Mouse (Mus musculus) layer of hippocampus, adult 8-10 months (tissue): ENCODE measurements around the gene Ring1. TPM values are rescaled to one million over a fixed set of nuclear protein-coding genes. Genes with fewer than 3 reads are reported as not detected.

Experiments used
- DNase-seq, 2 experiments: peaks; one replicate each; pipeline ENCODE4 v3.0.0; 2022; ENCODE audit warnings: low spot score in 2 of 2
- total RNA-seq, 4 experiments: library from RNA; stranded (reverse); gene quantifications; 2 replicates each; pipeline ENCODE4 v1.2.4; 2022

Ring1 gene
- 10 to 100 TPM; 34.8 to 44.1 (median 42.7) TPM for total RNA-seq

DNA sequence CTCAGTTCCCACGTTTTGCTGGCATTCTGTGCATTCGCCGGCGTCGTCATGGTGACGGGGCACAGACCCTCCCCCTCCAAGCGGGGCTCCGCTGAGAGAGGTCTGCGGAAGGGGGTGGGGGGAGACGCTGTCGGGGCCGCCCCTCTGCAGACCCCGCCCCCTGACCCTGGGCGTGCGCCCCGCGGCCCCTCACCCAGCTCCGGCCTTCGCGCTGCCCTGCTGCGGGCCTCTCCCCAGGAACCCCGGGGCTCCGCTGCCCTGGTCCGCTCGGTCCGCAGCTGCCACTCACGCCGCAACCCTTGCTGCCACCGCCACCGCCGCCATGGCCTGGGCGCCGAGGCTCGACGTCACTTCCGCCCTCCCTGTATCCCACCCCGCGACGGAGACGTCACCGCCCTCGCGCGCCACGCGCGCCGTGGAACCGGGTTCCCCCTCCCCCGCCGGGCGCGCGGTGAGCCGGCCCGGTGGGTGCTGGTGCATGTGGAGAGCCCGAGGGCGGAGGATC is at the start of gene Ring1:
Gene Ring1 (minus strand): TSS at position 364 of the 505 bp plus-strand sequence.
- DNase-seq: peak; percentile 83 to 86

DNA sequence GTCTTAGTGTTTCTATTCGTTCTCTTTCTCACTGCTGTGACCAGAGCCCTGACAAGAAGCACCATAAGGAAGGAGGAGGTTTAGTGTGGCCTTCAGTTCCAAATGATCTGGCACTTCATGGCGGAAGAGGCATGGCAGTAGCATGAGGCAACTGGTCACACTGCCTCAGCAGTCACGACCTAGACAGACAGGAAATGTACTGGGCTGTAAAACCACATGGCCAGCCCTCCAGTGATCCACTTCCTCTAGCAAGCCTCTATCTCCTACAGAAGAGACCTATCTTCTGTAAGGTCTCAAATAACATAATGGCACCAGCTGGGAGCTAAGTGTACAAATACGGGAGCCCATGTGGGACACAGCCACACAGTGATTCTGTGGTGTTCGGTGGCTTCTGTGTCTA is 47.6 kb upstream of the Ring1 start:
- no peak for DNase-seq

DNA sequence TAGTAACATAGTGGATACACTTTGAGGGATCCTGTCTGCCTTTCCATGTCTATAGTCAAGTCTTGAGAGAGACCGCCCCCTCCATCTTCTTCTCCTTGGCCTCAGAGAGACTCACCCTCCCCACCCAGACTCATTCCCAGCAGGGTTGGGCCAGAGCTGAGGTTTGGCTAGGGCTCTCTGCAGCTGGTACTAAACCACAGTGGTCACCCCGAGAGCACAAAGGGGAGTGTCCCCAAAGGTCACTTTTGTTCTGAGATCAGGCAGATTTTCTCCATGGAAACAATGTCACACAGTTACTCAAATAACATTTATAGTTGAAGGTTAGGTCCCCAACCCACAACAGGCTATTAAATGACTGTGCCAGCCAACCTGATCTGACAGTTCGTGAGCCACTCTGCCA is 44.4 kb upstream of the Ring1 start:
- no peak for DNase-seq

DNA sequence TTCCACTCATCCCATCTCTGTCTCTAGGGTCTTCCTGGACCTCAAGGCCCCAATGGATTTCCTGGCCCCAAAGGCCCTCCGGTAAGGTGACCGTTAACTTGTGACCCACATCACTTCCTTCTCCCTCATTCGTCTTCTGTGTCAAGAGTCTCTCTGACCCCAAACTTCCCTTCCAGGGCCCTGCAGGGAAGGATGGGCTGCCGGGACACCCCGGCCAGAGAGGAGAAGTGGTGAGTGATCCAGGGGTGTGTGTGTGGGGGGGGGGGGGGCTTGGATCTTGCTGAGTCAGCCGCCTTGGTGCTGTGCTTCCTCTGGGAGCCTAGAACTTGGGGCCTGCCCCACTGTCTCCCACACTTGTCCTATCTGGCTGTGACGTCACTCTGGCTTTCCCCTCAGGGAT is 32.7 kb upstream of the Ring1 start:
- DNase-seq: no peak

DNA sequence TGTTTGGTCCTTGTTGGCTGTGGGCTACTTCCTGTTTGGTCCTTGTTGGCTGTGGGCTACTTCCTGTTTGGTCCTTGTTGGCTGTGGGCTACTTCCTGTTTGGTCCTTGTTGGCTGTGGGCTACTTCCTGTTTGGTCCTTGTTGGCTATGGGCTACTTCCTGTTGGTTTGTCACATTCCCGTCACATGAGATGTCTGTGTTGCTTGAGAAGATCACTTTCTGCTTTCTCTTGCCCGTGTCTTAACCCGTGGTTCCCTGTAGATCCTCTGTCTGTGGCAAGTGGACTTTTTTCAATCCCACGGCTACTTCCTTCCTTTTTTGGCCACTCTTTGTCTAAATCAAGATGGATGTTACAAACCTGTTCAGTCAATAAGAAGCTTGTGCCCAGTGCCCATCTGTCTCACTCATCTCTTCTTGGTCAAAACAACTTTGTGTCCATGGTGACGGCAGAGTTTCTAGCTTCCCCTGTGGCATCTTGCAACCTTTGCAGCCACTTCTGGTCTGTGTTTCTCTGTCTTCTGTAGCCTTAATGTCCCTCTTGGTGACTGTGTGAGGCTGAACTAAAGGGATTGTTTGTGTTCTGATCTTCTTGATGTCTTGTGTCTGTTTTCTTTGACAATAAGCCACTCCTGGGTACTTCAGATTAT is 23.0 kb upstream of the Ring1 start:
- no peak for DNase-seq

DNA sequence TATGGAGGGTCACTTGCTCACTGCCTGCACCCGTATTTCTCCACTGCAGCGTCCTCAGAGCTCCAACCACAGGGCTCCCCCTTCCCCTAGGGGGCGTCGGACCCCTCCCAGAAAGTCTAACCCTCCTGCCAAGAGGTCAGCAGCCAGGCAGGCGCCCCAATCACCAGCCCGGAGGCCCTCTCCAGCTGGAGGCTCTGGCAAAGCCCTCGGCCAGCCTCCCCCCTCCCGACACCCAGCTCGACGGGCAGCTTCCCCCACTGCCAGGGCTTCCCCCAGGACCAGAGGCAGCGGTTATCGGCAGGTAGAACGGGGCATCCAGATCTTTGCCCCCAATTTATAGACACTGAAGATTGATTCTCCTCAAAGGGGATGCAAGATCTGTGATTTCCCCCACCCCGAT is 21.5 kb upstream of the Ring1 start:
- no peak for DNase-seq

DNA sequence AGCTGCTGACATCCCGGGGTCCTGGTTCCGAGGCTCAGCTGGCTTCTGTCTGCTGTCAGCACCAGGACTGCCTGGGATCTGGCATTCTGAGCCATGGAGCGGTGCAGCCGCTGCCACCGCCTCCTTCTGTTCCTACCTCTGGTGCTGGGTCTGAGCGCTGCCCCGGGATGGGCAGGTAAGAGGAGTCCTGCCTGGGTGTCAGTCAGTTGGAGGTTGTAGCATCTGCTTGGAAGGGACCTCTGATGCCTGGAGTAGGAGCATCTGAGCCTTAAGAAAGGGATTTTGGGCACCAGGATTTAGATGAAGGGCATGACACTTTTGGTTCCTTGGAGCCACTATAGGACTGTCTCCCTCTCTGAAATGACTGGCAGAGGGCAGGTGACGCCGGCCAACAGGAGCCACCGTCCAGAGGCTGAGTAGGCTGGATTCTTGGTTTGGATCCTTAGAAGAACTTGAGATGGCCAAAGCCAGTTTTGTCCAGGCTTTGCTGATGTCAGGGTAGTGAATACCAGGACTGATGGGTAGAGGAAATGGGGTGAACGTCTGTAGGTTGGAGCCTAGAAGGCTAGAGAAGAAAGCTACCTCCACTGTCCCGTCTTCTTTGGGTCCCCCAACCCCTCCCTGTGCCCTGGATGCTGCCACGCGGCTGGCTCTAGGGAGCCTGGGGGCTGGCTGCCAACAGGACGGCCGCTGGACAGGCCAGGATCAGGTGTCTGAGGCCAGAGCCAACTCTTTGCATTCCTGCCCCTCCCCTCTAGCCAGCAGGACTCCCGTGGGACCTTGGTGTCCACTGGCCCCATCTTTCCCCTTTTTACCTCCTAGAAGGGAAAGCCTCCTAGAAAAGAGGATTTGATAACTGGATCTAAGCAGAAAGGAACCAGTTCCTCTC is 15.3 kb upstream of the Ring1 start:
- peak in 1 of 2 experiments; percentile 30 for DNase-seq

DNA sequence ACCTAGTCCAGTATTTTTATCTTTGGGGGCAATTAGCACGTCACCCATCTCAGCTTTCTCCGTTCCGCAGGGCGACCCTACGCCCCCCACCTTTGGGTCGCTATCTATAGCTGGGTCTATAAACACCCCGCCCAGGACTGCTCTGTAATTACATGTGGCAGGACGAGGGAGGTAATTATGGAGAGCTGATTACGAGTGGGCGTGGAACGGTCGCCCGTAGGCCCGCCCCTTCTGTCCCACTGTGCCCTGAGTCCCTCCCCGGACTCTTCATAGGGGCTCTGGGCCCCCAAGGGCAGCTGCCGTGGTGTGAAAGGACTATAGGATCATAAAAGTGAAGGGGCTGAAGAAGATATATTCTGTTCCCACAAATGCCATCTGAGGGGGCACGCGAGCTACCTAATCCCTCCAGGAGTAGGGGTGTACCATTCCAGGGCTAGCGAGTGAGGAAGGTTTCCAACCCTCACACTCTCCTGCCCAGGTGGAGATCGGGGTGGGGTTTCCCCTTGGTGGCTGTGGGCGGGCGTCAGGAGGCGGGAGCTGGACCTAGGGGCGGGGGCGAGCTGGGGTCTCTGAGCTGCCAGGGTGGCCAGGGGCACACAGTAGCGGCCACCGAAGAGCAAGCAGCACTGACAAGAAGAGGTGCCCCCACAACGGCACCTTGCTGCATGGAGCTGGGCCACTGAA is 14.5 kb upstream of the Ring1 start, which contains the start of gene Col11a2:
Gene Col11a2 (plus strand): TSS at position 560 of the 684 bp plus-strand sequence.
- DNase-seq: peak in 1 of 2 experiments; percentile 44

DNA sequence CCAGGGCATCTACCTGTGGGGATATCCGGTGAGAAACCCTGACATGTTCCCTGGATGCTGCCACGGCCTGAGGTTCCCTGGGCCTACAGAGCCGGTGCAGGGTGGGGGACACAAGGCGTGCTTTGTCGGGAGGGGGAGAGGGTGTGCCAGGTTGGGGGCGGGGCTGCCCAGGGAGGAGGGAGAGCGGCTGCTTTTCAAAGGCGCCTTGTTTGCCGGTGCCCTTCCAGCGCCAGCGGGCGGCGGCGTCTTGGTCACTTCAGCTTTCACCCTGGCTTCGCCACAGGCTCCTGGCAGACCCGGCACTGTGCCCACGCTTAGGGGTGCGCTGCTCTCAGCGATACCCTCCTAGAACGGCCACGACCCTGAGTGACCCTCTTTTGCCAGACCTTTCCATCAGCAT is 14.0 kb upstream of the Ring1 start:
- DNase-seq: peak; percentile 69 to 75

DNA sequence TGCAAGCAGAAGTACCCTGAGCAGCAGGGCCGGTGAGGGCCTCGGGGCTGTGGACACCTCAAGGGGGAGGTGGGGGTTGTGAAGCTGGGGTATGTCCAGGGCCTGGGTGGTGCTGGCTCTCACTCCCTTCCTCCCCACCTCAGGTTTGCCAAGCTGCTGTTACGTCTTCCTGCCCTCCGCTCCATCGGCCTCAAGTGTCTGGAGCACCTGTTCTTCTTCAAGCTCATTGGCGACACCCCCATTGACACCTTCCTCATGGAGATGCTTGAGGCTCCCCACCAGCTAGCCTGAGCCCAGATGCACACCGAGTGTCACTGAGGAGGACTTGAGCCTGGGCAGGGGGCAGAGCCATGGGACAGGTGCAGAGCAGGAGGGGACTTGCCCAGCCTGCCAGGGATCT is 12.8 kb upstream of the Ring1 start:
- DNase-seq: peak in 1 of 2 experiments; percentile 12

DNA sequence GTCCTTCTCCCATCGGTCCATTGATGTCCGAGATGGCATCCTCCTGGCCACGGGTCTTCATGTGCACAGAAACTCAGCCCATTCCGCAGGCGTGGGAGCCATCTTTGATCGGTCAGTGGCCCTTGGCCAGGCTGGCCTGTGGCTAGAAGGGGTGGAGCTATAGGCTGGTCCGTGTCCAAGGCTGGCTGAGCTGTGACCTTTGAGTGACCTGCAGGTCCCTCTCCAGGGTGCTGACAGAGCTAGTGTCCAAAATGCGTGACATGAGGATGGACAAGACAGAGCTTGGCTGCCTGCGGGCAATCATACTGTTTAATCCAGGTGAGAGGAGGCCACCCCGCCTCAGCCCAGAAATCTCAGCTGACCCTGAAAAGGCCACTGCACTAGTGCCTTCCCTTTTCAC is 12.2 kb upstream of the Ring1 start:
- peak in 1 of 2 experiments; percentile 32 for DNase-seq

DNA sequence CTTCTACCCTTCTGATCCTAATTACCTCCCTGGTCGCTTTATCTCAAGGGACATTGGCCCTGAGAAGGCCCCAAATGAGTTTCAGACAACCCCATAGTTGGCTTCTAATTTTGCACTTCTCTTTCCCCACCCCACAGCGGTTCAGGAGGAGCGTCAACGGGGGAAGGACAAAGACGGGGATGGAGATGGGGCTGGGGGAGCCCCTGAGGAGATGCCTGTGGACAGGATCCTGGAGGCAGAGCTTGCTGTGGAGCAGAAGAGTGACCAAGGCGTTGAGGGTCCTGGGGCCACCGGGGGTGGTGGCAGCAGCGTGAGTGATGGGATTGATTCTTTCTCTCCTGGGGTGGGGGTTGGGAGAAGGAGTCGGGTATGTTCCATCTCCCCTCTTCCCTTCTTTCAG is 11.0 kb upstream of the Ring1 start:
- no peak for DNase-seq

DNA sequence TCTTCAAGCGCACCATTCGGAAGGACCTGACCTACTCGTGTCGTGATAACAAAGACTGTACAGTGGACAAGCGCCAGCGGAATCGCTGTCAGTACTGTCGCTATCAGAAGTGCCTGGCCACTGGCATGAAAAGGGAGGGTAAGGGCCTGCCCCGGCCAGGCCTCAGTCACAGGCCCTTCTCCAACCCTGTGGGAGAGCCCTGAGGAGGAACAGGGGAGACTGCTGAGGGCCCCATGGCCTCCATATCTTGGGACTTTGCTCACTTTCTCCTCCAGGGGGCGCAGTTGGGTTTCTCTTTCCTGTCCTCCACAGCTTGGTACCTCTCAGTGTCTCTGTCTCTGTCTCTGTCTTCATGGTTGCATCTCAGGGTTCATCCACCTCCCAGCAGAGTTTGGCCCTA is 9.6 kb upstream of the Ring1 start:
- peak; percentile 53 to 75 for DNase-seq

DNA sequence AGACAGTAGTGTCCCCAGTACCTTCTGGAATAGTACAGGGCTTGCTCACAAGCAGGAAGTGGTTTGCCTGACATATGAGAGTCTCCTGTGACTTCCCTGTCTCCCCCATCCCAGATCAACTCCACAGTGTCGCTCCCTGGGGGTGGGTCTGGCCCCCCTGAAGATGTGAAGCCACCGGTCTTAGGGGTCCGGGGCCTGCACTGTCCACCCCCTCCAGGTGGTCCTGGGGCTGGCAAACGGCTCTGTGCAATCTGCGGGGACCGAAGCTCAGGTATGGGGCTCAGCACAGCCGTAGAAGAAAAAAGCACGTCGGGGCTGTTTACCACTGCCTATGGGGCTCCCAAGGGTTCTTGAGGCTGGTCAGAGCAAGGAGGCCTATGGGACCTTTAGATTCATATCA is 9.0 kb upstream of the Ring1 start:
- no peak for DNase-seq

DNA sequence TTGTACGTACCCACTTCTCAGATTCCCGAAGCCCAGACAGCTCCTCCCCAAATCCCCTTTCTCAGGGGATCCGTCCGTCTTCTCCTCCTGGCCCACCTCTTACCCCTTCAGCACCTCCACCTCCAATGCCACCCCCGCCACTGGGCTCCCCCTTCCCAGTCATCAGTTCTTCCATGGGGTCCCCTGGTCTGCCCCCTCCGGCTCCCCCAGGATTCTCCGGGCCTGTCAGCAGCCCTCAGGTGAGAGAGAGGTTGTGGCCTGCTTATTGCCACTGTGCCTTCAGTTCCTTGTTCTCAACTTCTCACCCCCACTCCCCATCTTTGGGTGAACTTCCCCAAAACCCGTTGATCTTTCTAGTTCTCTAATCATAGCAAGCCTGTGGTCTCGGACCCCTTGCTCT is 8.3 kb upstream of the Ring1 start:
- peak in 1 of 2 experiments; percentile 31 for DNase-seq

DNA sequence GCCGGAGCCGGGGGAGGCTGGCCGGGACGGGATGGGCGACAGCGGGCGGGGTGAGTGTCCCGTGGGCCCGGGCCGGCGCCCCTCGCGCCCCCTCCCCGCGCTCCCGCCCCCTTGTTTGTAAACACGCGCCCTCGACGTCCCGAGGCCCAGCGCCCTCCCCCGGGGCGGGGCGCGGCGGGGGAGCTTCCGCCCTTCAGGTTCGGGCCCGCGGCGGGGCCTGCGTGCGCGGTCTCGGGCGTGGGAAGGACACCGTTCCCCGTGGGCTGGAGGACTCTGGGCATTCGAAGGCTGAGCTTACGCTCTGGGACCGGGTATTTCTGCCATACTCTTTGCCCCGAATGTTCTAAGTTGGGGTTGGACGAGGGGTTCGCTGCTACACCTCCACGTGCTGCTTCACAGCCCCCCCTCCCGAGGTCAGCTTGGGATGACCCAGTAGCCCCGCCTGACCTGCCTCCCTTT is 7.7 kb upstream of the Ring1 start:
- DNase-seq: peak in 1 of 2 experiments; percentile 61

DNA sequence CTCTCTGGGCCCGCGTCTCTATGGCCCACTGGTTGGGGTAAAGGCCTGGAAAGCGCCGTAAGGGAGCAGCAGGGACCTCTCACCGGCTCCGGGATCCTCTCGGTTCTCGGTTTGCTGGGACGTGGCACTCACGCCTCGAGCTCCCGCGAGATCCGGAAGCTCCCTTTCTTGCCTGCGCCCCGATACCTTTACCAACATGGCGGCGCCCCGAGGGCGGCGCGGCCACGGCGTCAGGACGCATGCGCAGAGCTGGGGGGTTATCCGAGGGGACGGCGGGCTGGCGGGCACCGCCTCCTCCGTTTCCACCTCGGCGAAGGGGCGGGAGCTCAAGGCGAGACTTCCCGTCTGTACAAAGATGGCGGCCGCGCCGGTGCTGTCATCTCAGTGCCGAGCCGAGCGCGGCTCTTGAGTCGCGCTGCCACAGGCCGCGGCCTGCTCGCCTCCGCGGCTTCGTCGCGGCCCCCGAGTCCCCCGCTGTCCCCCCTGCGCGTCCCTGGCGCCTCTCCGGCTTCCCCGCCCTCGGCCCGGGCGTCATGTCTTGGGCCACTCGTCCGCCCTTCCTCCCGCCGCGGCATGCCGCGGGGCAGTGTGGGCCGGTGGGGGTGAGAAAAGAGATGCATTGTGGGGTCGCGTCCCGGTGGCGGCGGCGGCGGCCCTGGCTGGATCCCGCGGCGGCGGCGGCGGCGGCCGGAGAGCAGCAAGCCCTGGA is 7.1 kb upstream of the Ring1 start, which contains the start of the genes Slc39a7 and Rxrb:
Gene Slc39a7 (minus strand): TSS at position 218 of the 709 bp plus-strand sequence.
Gene Rxrb (plus strand): TSS at position 348 of the 709 bp plus-strand sequence.
- DNase-seq: peak; percentile 96 to 97

DNA sequence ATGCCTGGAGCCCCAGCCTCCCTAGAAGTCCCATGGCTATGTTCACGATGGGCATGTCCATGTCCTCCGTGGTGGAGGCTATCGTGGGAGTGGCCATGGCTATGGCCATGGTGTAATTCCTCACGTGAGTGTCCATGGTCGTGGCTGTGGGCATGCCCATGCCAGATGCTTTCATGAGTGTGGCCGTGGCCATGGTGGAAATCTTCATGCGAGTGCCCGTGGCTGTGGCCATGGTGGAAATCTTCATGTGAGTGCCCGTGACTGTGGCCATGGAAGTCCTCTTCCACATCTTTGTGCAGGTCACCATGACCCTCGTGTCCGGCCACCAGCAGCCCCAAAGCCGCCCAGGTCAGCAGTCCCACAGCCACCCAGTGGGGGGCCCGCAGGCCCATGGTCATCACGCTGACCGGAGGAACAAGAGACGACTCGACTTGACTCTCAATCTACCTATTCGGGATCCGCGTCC is 6.4 kb upstream of the Ring1 start:
- peak in 1 of 2 experiments; percentile 48 for DNase-seq

DNA sequence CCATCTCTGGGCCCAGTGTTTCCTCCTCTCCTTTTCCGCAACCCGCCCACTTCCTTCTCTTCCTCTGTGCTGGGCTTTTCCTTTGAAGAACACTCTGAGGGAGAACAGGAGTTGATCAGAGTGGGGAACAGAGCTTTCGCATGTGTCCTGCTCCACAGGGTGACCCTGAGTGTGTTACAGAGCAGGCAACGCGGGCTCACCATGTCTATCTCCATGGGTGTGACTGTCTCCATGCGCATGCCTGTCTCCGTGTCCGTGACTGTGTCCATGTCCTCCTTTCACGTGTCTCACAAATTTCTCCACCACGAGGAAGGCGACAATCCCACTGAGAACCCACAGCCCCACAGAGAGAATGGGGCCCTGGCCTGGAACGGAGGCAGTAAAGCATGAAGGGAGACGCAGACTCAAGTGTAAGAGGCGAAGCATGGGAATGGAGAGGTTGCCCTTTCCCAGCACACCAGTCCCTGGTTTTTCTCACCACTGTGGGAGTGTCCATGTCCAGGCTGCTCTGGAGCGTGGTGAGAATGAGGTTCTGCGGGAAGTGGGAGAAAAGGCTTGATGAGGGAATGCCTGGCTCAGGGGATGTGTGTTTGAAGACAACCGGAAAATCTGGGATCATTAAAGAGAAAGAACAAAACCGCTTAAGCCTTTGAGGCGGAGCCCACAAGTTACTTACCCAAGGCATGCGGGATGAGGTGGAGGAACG is 5.6 kb upstream of the Ring1 start:
- peak in 1 of 2 experiments; percentile 30 for DNase-seq
